Mouse (Mus musculus) c-Kit-positive CD71-positive TER-119-positive erythroid progenitor cells, embryonic 14.5 days (primary cell): ENCODE data around the gene Fgf11.
A peak's percentile ranks its signal among the peaks of the same experiment; 100 is the strongest.

ENCODE experiments used
- DNase-seq: peaks from one replicate; pipeline ENCODE4 v3.0.0-alpha.2; 2013; ENCODE audit warnings: low spot score

Gene Fgf11

DNA sequence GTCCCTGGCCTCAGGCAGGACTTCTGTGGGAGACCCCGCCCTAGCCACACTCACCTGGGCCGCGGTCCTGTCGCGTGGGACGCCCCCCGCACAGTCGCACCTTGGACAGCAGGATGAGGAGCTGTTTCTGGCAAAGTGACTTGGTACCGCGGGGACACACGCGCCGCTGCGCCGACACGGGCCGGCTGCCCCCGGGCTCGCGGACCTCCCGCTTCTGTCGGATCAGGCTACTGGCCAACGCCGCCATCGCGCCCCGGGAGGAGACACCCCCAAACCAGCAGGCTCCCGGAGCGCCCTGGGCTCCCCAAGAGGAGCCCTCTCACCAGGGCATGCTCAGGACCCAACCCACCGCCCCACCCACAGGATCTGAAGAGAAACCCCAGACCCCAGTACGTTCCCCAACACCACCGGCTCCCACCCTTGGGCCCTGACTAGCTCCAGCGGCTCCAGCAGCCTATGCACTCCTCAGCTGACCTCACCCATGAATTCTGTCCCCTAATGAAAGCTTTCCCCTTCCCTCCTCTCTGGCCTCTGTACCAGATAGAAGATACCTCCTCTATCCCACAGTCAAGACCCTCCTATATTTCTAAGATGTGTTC, at the start of gene Fgf11:
Gene Fgf11, minus strand, starts transcription at position 479 of the 599 bp plus-strand sequence.
- no peak for DNase-seq

DNA sequence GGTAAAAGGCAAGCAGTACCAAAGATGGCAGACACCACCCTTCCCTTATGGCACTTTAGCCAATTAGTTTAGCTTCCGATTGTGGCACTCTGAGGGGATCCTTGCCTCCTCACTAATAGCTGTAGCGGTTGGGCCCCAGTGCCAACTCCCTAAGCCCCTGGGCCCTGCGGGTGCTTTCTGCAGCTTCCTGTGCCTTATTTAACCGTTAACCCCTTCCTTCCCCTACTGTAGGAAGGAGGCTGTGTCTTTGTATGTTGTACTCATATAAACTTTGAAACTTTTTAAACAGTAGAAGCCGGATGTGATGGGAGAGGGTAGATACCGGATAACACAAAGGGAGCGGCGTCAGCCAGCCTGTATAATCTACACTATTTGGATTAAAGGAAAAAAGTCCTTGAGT, 49.1 kb upstream of the Fgf11 start:
- no peak for DNase-seq

DNA sequence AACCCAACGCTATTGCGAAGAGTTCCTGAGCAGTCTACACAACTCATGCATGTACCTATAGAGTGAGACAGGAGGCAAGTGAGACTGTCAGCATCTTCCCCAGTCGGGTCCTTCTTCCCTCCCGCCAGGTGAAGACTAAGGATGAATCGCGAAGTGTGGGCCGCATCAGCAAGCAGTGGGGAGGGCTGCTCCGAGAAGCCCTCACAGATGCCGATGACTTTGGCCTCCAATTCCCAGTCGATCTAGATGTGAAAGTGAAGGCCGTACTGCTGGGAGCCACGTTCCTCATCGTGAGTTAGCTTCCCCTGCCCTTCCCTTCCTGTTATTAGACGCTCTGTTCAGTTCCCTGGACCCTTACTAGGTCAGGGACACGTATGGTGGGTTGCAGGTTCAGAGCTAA, 48.2 kb upstream of the Fgf11 start:
- no peak for DNase-seq

DNA sequence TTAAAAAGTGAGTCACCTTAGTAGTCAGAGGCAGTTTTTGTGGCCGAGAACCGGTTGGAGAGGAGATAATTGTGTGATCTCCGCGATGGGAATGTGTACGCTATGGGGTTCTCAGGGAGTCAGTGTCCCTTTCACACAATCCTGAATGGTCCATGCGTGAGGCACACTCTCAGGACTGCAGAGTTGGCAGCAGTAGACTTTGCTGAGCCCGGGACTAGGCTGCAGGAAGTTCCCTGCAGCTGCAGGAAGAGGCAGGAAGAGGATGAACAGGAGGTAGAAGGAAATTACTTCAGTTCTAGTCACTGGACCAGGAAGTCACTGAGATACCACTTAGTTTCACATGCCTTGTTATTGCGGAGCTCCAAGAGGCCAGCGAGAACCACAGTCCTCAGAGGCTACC, 47.5 kb upstream of the Fgf11 start:
- DNase-seq = no peak

DNA sequence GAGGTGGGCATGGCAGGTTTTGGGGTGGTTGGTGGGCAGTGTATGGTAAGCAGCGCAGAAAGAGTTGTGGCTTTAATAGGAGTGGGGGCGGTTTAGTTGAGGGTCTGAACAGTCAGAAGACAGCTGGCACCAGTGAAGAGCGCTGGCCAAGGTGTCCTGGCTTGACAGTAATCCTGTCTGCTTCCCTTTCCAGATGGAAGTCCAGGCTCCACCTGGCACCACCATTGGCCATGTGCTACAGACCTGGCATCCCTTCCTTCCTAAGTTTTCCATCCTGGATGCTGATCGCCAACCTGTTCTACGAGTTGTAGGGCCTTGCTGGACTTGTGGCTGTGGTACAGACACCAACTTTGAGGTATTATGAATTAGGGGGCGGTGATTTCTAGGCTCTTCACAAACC, 46.4 kb upstream of the Fgf11 start:
- no peak for DNase-seq

DNA sequence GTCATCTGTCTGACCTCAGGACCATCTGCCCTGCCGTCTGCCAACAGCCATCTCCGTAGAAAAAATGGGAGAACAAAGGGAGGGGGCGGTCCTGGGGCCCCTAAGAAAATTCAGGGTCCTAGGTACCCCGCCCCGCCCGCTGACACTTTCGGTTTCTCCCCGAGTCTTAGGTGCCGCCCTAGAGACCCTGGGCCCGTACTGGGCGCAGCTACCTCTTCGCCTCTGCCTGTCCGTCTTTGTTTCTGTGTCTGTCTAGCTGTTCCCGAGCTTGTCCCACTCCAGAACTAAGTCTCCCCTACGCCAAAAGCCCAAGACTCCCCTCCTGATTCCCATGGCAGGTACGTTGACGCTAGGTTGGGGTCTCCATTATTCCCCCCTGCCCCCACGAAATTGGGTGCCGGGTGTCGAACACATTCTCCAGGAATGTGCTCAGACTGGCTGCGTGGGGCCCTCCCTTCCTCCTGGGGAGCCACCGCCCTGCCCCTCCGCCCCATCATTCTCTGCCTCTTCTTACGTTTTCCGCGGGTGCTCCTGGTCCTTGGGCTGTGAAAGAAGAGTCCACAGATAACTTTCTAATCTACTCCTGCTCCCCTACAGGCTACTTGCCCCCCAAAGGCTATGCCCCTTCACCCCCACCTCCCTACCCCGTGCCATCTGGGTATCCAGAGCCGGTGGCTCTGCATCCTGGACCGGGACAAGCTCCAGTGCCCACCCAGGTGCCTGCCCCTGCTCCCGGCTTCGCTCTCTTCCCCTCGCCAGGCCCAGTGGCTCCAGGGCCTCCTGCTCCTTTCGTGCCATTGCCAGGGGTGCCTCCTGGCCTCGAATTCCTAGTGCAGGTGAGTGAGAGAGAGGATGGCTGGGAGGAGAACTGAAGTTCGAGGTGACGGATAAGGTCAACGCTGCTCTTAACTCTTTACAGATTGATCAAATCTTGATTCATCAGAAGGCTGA, 45.4 kb upstream of the Fgf11 start:
- DNase-seq = peak; percentile 53

DNA sequence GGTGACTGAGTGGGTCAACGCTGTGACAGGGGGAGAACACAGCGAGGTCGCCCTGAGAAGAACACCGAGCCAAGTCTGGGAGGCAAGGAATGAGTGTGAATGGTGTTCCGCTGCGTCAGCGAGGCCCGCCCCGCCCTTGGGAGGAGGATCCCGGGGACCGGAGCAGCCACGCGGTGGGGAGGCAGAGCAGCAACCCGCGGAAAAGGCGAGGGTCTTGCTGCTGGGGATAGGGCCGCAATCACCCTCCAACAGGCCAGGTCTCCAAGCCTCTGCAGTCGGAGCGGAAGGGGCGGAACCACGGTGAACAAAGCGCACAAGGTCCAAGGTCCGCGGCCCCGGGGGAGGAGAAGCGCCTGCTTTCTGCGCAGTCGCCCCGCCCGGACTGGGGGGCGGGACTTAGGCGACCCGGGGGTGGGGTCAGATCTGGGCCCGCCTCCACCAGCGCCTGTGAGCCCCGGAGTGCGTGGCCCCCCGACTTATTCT, 44.6 kb upstream of the Fgf11 start, which contains the start of gene Plscr3:
Gene Plscr3, plus strand, starts transcription at position 179 of the 483 bp plus-strand sequence.
- peak; percentile 86 for DNase-seq

DNA sequence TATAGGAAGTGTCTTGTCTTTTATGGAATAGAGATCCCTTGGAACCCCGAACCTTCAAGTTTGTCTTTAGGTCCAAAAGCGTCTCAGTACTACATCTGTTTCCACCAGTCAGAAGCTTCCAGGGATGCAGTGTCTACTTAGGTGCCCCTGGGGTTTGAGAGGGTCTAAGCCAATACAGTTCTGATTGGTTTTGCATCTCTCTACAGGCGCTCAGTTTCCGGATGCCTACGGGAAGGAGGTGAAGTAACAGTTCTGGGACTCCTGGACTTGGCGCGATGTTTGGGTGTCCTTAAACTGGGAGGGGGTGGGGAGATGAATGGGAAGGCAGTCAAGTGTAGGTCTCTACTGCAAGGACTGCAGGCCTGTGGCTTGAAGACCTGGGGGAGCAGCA, 37.1 kb upstream of the Fgf11 start:
- peak; percentile 38 for DNase-seq

DNA sequence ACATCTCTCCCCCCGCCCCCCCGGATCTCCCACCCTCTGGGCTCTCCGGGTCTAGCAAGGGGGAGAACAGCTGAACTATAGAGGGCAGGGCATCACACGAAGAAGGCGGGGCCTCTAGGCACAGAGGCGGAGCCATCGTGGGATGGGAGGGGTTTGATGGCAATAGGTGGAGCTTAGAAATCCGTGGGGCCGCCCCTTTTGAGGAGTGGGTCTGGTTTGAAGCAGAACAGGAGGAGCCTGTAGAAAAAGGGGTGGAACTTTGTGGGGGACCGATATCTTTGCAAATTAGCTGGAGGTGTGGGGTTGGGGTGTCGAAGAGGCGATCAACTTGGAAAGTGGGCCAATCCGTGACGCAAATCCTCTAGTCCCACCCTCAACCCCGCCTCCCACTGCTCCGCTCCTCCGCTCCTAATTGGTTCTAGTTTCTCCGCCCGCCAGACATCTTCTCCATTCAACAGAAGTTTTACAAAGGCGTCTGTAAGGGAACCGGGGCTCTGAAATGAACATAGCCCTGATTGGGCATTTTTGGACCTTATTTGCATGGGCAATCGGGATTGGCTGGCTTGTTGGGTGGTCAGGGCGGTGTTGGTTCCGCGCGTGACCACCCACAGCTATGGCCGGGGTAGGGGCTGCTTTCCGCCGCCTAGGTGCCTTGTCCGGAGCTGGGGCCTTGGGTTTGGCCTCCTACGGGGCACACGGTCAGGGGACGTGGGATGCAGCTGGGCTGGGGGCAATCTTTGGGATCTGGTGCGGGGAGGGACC, 36.5 kb upstream of the Fgf11 start, which contains the start of gene Tmem256:
Gene Tmem256, plus strand, starts transcription at position 563 of the 762 bp plus-strand sequence.
- DNase-seq = peak; percentile 97

DNA sequence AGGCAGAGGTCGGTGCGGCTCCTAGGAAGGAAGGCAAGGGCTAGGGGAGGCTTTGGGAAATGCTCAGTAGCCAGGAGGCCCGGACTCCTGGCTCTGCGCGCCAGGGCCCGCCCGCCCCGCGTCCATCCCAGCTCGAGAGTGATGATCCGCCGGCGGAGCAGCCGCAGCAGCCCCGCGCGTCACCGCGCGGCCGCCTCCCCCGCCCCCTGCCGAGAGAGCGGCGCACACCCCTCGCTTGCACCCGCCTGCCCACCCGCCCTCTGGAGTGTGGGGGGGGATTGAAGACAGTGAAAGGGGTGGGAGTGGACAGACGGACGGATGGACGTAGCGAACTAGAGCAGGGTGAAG, 35.9 kb upstream of the Fgf11 start, which contains the start of gene Nlgn2:
Gene Nlgn2, minus strand, starts transcription at position 181 of the 348 bp plus-strand sequence.
- no peak for DNase-seq

DNA sequence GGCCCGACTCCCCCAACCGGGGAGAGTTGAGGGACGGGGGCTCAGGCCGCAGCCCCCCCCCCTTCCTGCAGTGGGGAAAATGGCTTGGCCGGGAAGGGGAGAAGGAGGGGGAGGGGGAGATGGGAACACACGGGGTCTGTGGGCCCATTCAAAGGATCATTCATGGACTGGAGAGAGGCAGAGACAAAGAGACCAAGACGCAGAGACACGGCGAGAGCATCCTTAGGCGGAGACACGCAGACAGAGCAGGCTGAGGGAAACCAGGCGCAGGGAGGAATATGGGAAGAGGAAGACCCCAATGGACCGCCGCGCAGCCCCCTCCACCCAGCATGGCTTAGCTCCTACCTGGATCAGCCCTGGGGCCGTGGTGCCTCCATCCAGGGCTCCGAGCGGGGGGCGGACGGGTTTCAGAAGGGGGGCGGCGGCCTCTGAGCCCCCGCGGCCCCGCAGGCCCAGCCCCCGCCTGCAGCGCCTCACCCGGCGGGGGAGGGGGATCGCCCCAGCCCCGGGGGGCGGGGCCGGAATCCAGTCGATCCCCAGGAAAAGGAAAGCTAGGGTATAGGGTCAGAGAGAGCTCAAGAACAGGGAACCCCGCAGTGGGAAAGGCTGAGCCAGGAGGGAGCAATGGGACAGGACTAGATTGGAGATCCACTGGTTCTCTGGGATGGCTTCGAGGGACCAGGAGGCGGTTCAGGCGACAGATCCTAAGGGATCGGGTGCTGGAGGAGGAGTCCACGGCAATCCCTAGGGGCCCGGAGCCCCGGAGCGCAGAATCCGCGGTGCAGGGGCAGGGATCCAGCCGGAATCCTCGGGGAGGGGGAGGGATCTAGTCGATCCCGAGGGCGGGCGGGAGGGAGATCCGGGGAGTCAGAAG, 35.3 kb upstream of the Fgf11 start:
- DNase-seq = no peak

DNA sequence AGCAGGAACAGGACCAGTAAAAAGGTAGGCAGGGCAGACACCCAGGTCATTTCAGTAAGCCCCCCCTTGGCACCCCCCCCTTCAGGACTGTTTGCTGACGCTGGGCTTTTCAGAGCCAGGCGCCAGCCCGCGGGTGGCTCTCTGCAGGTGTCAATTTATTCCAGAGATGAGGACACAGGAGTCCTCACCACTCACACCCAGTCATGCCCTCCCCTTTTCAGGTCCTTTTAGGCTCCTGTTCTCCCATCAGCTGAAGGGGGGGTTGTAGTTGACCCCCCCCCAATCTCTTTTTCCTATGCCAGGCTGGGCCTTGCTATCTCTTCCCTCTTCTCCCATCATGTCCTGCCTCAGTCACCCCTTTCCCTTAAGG, 34.3 kb upstream of the Fgf11 start:
- no peak for DNase-seq

DNA sequence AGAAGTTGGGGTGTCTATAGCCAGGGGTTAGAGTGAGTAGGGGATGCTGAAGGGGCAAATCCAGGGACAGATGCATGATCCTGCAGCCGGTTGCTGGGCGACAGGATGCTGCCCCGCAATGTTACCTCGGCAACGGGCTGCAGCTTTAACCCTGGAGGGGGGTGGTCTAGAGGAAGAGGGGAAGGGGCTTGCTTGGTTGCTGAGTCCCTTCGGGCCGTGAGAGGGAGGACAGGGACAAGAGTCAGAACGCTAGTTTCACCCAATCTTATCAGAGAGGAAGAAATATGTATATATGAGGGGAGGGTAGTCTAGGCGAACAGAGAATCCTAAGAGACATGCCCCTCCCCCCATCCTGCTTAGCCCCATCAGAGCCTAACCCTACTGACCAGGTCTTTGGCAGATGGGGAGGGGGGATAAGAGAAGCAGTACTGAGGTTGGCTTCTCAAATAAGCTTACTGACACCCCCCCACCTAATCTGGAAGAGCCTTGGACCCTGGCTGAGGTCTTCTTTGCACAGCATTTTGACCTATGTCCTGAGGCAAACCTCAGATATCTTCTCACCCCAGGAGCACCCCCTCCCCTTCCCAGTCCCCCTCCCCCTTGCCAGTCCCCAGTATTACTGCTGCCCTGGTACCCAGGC, 33.8 kb upstream of the Fgf11 start:
- no peak for DNase-seq

DNA sequence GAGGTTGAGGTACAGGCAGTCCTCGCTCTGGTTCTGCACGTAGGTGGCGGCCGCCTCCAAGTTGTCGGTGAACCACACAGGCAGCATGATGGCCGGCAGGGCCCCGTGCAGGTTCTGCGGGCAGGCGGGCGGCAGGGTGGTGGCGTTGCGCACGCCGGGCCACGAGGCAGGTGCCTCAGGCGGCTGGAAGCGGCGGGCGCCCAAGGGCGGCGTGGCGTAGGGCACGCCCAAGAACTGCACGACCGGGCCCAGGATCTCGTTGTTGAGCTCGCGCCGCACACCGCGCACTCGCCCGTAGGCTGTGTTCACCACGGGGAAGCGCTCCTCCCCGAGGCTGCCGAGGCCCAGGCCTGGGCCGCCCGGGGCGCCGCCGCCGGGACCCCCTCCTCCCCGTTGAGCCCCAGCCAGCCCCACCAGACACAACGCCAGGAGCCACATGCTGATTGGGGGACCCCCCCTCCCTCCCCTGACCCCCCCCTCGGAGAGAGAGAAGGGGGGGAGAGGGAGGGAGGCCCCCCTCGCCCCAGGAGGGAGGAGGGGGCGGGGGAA, 32.4 kb upstream of the Fgf11 start:
- peak; percentile 57 for DNase-seq

DNA sequence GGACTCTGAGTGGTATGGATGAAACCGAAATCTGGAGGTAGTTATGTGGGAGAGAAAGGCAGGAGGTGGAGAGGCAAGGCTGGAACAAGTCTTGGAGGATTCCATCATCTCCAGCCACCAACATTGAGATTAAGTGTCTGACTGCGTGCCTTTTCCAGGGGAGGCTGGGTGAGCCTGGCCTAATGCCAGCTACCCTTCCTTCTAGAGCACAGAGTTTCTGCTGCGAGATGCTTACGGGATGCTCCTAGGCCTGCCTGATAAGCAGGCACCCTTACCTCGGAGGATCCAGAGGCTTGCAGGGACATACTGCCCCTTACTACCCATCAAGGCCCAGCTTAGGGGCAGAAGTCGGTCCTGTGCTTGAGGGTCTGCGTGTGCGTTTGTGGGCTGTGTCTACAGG, 31.9 kb upstream of the Fgf11 start:
- no peak for DNase-seq

DNA sequence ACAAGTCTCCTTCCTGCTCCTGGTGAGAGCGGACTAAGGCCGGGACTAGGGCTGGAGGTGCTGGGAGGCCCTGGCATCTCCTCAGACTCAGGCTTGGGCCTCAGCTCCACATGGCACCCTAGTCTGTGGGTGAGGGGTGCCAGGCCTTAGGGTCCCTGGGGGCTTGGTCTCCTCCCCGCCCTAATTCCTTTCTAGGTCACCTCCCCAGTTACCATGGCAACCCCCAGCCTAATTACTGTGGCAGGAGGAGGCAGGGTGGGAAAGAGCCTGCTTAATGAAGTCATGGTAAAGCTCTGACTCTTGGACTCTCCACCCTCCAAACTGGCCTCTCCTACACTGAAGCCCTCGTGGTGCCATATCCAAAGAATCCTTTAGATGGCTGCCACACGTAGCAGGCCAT, 27.2 kb upstream of the Fgf11 start:
- no peak for DNase-seq

DNA sequence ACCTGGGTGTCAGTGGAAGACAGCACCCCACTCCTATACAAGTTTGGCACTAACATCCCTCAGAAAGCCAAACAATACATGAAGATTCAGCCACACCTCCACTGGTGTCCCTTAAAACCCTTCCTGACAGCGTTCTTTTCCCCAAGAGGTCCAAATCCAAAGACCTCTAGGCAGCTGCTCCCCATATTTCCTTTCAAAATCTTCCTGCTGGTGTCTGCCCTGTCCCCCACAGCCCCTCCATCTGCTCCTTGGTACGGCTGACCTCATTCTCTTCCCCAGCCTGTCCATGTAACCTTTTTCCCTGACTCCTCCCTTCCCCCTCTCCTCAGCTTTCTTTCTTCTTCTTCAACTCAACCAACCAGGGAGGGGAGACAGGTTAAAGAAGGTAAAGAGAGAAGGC, 21.8 kb upstream of the Fgf11 start:
- no peak for DNase-seq

DNA sequence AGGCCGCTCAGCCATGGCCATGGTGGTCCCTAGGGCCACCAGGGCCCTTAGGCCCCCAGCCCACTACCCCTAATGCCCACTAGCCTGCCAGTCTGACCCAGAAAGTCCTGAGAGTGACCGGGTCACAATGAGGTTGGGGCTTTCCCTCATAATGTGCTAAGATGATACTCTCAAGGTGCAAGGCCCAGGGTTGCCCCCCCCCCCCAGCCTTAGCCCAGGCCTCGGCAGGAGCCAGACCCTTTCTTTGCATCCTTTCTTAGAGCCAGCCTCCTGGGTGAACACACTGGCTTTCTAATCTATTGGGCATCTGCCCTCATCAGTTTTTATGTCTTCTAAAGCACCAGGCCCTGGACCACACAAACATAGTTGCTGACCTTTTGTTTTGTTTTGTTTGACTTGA, 20.4 kb upstream of the Fgf11 start, which contains the start of gene Spem1:
Gene Spem1, minus strand, starts transcription at position 101 of the 400 bp plus-strand sequence.
- no peak for DNase-seq

DNA sequence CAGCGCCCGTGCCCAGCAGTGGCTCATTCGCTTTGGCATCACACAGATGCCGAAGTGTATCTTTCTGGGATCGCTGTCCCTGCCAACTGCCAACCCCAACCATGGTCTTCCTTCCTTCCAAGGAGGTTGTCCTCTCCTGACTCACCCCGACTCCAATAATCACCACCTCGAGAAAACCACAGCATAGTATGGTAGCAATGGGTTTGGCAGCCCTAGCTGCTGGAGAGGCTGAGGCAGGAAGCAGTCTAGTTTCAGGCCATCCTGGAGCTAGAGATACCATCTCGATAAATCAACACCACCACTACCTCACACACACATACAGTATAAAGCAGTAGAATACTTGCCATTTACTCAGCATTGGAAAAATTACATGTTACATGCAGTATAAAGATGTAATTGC, 17.2 kb upstream of the Fgf11 start:
- no peak for DNase-seq

DNA sequence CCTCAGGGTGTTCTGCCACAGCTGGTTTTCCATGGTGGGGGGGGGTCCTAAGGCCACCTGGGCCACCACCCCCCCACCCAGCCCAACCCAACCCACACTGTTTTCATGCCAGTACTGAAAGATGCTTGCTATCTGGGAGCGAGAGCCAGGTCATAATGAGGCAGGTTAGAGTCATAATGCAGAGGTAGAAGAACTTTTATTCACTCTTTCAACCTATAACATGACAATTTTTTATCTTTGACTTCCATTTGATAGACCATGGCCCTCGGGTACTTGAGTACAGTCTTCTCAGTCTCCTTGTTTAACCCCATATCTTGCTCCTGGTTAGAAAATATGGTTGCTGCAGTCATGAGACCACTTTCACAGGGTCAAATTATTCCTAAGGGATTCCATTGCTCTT, 16.7 kb upstream of the Fgf11 start, which contains the start of gene Spem2:
Gene Spem2, minus strand, starts transcription at position 101 of the 400 bp plus-strand sequence.
- no peak for DNase-seq
